ENCODE assay signal across 15 mouse cellular contexts in the genomic region with DNA sequence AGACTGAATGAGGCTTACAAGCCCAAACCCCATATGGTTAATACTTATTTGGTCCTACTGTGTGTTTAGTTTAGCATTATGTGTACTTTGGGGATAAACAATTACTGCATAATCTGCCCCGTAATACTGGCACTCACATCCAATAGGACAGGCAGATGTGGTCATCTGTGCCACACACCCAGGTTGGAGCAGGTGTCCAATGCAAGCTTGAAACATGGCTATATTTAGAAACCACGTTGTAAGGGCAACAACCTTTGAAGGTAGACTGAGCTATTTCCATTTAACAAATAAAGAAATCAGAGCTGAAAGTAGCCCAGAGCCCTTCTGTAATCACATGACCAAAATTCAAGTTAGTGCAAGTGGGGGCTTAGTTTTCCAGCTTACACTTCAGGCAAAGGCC.
"Had no signal": no experiment of that assay in that cellular context is flagged by ENCODE, and none has a peak within 500 bp of the region (broad histone marks: within the 10 kb centered on the region; RNA-seq: fewer than 3 reads in every experiment).

No protein-coding gene starts in this region.

- H3K36me3 ChIP-seq: limb, embryonic 12.5 days; lung, embryonic 15.5 days; midbrain, embryonic 15.5 days; neural tube, embryonic 12.5 days had no signal

- H3K27ac ChIP-seq: limb, embryonic 12.5 days; lung, embryonic 15.5 days; macrophage; midbrain, embryonic 15.5 days; neural tube, embryonic 12.5 days had no signal

- DNase-seq: kidney, adult 9 months; kidney, postnatal 14 days; layer of hippocampus, adult 9-11 months; layer of hippocampus, postnatal 36 days; lung, postnatal 14 days; thymus, adult 18-20 months; thymus, postnatal 14 days had no signal

- H3K4me1 ChIP-seq: midbrain, embryonic 15.5 days; neural tube, embryonic 12.5 days had no signal

- H3K9me3 ChIP-seq: limb, embryonic 12.5 days; lung, embryonic 15.5 days; megakaryocyte, embryonic 14.5 days; midbrain, embryonic 15.5 days; neural tube, embryonic 12.5 days had no signal

- H3K9ac ChIP-seq: limb, embryonic 12.5 days; lung, embryonic 15.5 days; midbrain, embryonic 15.5 days; neural tube, embryonic 12.5 days had no signal

- H3K4me3 ChIP-seq: limb, embryonic 12.5 days; lung, embryonic 15.5 days; midbrain, embryonic 15.5 days; neural tube, embryonic 12.5 days had no signal

- H3K27me3 ChIP-seq: limb, embryonic 12.5 days; lung, embryonic 15.5 days; midbrain, embryonic 15.5 days; neural tube, embryonic 12.5 days had no signal

- ATAC-seq: midbrain, embryonic 15.5 days had no signal

- H3K4me2 ChIP-seq: limb, embryonic 12.5 days; liver, embryonic 11.5 days; lung, embryonic 15.5 days; midbrain, embryonic 11.5 days; midbrain, embryonic 15.5 days; neural tube, embryonic 12.5 days had no signal
